Mouse (Mus musculus) C2C12 (cell line): ENCODE data around the gene Mtcl1.

Source experiments
- CTCF ChIP-seq: IDR thresholded peaks from one replicate; pipeline ENCODE4 v1.5.1; 2011; ENCODE audit not compliant: control insufficient read depth, insufficient read depth, insufficient read length
- FOSL1 ChIP-seq: IDR thresholded peaks from one replicate; pipeline ENCODE4 v1.8.0; 2011; ENCODE audit warnings: mild to moderate bottlenecking, low read length; ENCODE audit not compliant: poor library complexity, insufficient read depth, severe bottlenecking
- MAX ChIP-seq: IDR thresholded peaks from one replicate; pipeline ENCODE4 v1.6.1; 2011; ENCODE audit warnings: mild to moderate bottlenecking, control low read depth
- MYOD1 ChIP-seq: IDR thresholded peaks from one replicate; pipeline ENCODE4 v1.6.1; 2011; ENCODE audit warnings: low read depth; ENCODE audit not compliant: control insufficient read depth, insufficient read length
- MYOG ChIP-seq: IDR thresholded peaks from one replicate; pipeline ENCODE4 v1.6.1; 2011; ENCODE audit not compliant: control insufficient read depth, insufficient read length; ENCODE audit errors: extremely low read depth
- USF1 ChIP-seq: IDR thresholded peaks from one replicate; pipeline ENCODE4 v1.6.1; 2011; ENCODE audit warnings: low read depth, mild to moderate bottlenecking, control low read depth, moderate library complexity

GRCm38 (mm10) chr17:66446196-66447006 lies 3.1 kb downstream of the Mtcl1 start:
- TF ChIP-seq CTCF: no peak
- TF ChIP-seq MYOD1: no peak
- no peak for TF ChIP-seq MAX
- no peak for TF ChIP-seq USF1
- no peak for TF ChIP-seq FOSL1
- TF ChIP-seq MYOG: no peak
